Mouse (Mus musculus): ENCODE results near the gene Dgkz.

- TF ChIP-seq CTCF (IDR thresholded peaks at IDR 0.05; ENCODE audit: low read depth, low read length) (no peak), POLR2A (IDR thresholded peaks at IDR 0.05; ENCODE audit: borderline replicate concordance, low read depth, low read length) (no peak)
Observed at GRCm38 (mm10) chr2:91894716-91895115, 80.9 kb downstream of the Dgkz start.
